Mouse (Mus musculus): ENCODE results near the gene Dnaja1.

The Dnaja1 gene

GRCm38 (mm10) chr4:40735351-40735750, 13.4 kb downstream of the Dnaja1 start:
- DNase-seq (ENCODE audit: low spot score in 2 of 2): no peak

GRCm38 (mm10) chr4:40757157-40757779, 35.3 kb downstream of the Dnaja1 start:
- DNase-seq (ENCODE audit: low spot score in 2 of 2): peak in 1 of 2 experiments; percentile 53

- peak; percentile 94 to 99 for DNase-seq (ENCODE audit: low spot score in 2 of 2)
These were observed 36.0 kb downstream of the Dnaja1 start, which contains the start of gene Smu1 for GRCm38 (mm10) chr4:40757780-40758420. TSS of gene Smu1 (minus strand) at chr4:40757923.

- no peak for DNase-seq (ENCODE audit: low spot score in 2 of 2)
These were observed 37.9 kb downstream of the Dnaja1 start for GRCm38 (mm10) chr4:40759876-40760275.

- DNase-seq (ENCODE audit: low spot score in 2 of 2): peak; percentile 63 to 84
These were observed 52.6 kb downstream of the Dnaja1 start for GRCm38 (mm10) chr4:40774279-40775259.

GRCm38 (mm10) chr4:40776416-40776815, 54.5 kb downstream of the Dnaja1 start:
- peak in 1 of 2 experiments; percentile 37 for DNase-seq (ENCODE audit: low spot score in 2 of 2)

- no peak for DNase-seq (ENCODE audit: low spot score in 2 of 2)
These were observed 55.2 kb downstream of the Dnaja1 start for GRCm38 (mm10) chr4:40777116-40777515.

GRCm38 (mm10) chr4:40778656-40779055, 56.7 kb downstream of the Dnaja1 start:
- DNase-seq (ENCODE audit: low spot score in 2 of 2): peak in 1 of 2 experiments; percentile 30

GRCm38 (mm10) chr4:40781143-40781542, 59.2 kb downstream of the Dnaja1 start:
- DNase-seq (ENCODE audit: low spot score in 2 of 2): peak in 1 of 2 experiments; percentile 73

- peak in 1 of 2 experiments; percentile 21 for DNase-seq (ENCODE audit: low spot score in 2 of 2)
These were observed 60.0 kb downstream of the Dnaja1 start for GRCm38 (mm10) chr4:40781797-40782495.

- DNase-seq (ENCODE audit: low spot score in 2 of 2): no peak
These were observed 61.1 kb downstream of the Dnaja1 start for GRCm38 (mm10) chr4:40783049-40783448.

- no peak for DNase-seq (ENCODE audit: low spot score in 2 of 2)
These were observed 62.7 kb downstream of the Dnaja1 start for GRCm38 (mm10) chr4:40784556-40785169.

GRCm38 (mm10) chr4:40785620-40786166, 63.7 kb downstream of the Dnaja1 start:
- DNase-seq (ENCODE audit: low spot score in 2 of 2): peak in 1 of 2 experiments; percentile 44

- no peak for DNase-seq (ENCODE audit: low spot score in 2 of 2)
These were observed 64.6 kb downstream of the Dnaja1 start for GRCm38 (mm10) chr4:40786578-40786977.

Measured in spleen, postnatal 10 days (tissue).